Mouse (Mus musculus): ENCODE results near the gene Cadm4. TPM values are rescaled to one million over a fixed set of nuclear protein-coding genes. Genes with fewer than 3 reads are reported as not detected.
"Not testable (repeated sequence)": the region's sequence is repeated elsewhere in the genome, so short reads cannot be mapped to it uniquely, and the experiment has no call there.

Cadm4 gene
- polyA plus RNA-seq, 1 experiment from 2014 or later: 5.0 TPM

GRCm38 (mm10) chr7:24472937-24473336 is 8.9 kb upstream of the Cadm4 start:
- Histone ChIP-seq H3K4me3 (no peak overlapping the region), H3K27me3 (replicated peaks; ENCODE audit: low read depth, poor library complexity, severe bottlenecking) (no peaks in the 10 kb centered on the region; the same call in 1 of the 2 replicates), H3K9me3 (peaks cover 5% of the 10 kb centered on the region; the same call in 1 of the 2 replicates), H3K27ac (replicated peaks) (no peak overlapping the region), H3K4me1 (peaks cover 5% of the 10 kb centered on the region), H3K36me3 (replicated peaks) (no peaks in the 10 kb centered on the region)
- DNase-seq (ENCODE audit: low spot score): peak; percentile 50
- 75% methylated on average over 7 of the region's 7 CpGs for WGBS

- Histone ChIP-seq H3K4me3 (no peak overlapping the region), H3K27ac (replicated peaks) (no peak overlapping the region)
- 52% methylated on average over 10 of the region's 10 CpGs for WGBS
Observed at GRCm38 (mm10) chr7:24473913-24474529, 7.8 kb upstream of the Cadm4 start.

GRCm38 (mm10) chr7:24474811-24475506 is 6.9 kb upstream of the Cadm4 start:
- Histone ChIP-seq H3K27ac (replicated peaks) (no peak overlapping the region; the same call in 1 of the 2 replicates), H3K9me3 (0 out of 2 replicates have a peak, but pooled peaks cover 2% of the 10 kb centered on the region), H3K36me3 (replicated peaks) (no peaks in the 10 kb centered on the region), H3K27me3 (replicated peaks; ENCODE audit: low read depth, poor library complexity, severe bottlenecking) (peaks cover 16% of the 10 kb centered on the region), H3K4me1 (peaks cover 5% of the 10 kb centered on the region), H3K4me3 (no peak overlapping the region)
- peak; percentile 44 for DNase-seq (ENCODE audit: low spot score)
- 28% methylated on average over 21 of the region's 21 CpGs for WGBS

More at GRCm38 (mm10) chr7:24473913-24474529, 7.8 kb upstream of the Cadm4 start:
- Histone ChIP-seq H3K9me3 (peaks cover 5% of the 10 kb centered on the region; the same call in 1 of the 2 replicates), H3K4me1 (peaks cover 5% of the 10 kb centered on the region), H3K27me3 (replicated peaks; ENCODE audit: low read depth, poor library complexity, severe bottlenecking) (peaks cover 6% of the 10 kb centered on the region), H3K36me3 (replicated peaks) (no peaks in the 10 kb centered on the region)
- peak; percentile 72 for DNase-seq (ENCODE audit: low spot score)

- Histone ChIP-seq H3K36me3 (replicated peaks) (no peaks in the 10 kb centered on the region), H3K4me3 (no peak overlapping the region), H3K27ac (replicated peaks) (no peak overlapping the region), H3K27me3 (replicated peaks; ENCODE audit: low read depth, poor library complexity, severe bottlenecking) (peaks cover 29% of the 10 kb centered on the region), H3K9me3 (no peaks in the 10 kb centered on the region), H3K4me1 (peaks cover 15% of the 10 kb centered on the region)
- DNase-seq (ENCODE audit: low spot score): no peak
- 79% methylated on average over 8 of the region's 8 CpGs for WGBS
Observed at GRCm38 (mm10) chr7:24476338-24476737, 5.5 kb upstream of the Cadm4 start.

GRCm38 (mm10) chr7:24476856-24477255 is 5.0 kb upstream of the Cadm4 start:
- H3K4me3 ChIP-seq: no peak overlapping the region
- H3K9me3 ChIP-seq: no peaks in the 10 kb centered on the region
- DNase-seq (ENCODE audit: low spot score): no peak
- no peak overlapping the region for H3K27ac ChIP-seq (replicated peaks)
- H3K27me3 ChIP-seq (replicated peaks; ENCODE audit: low read depth, poor library complexity, severe bottlenecking): peaks cover 35% of the 10 kb centered on the region
- H3K36me3 ChIP-seq (replicated peaks): no peaks in the 10 kb centered on the region
- 85% methylated on average over 7 of the region's 7 CpGs for WGBS
- H3K4me1 ChIP-seq: peaks cover 19% of the 10 kb centered on the region

- DNase-seq (ENCODE audit: low spot score): no peak
- H3K4me3 ChIP-seq: no peak overlapping the region
- H3K9me3 ChIP-seq: no peaks in the 10 kb centered on the region
- no peaks in the 10 kb centered on the region for H3K36me3 ChIP-seq (replicated peaks)
- WGBS: 89% methylated on average over 5 of the region's 5 CpGs
- peaks cover 55% of the 10 kb centered on the region for H3K27me3 ChIP-seq (replicated peaks; ENCODE audit: low read depth, poor library complexity, severe bottlenecking)
- peaks cover 30% of the 10 kb centered on the region for H3K4me1 ChIP-seq
- H3K27ac ChIP-seq (replicated peaks): no peak overlapping the region
Observed at GRCm38 (mm10) chr7:24478911-24479310, 2.9 kb upstream of the Cadm4 start.

GRCm38 (mm10) chr7:24479685-24480084 is 2.1 kb upstream of the Cadm4 start:
- Histone ChIP-seq H3K36me3 (replicated peaks) (no peaks in the 10 kb centered on the region), H3K27ac (replicated peaks) (no peak overlapping the region), H3K9me3 (no peaks in the 10 kb centered on the region), H3K4me1 (peaks cover 30% of the 10 kb centered on the region), H3K4me3 (no peak overlapping the region), H3K27me3 (replicated peaks; ENCODE audit: low read depth, poor library complexity, severe bottlenecking) (peaks cover 63% of the 10 kb centered on the region)
- DNase-seq (ENCODE audit: low spot score): no peak
- WGBS: 90% methylated on average over 2 of the region's 2 CpGs

GRCm38 (mm10) chr7:24480121-24480941 is 1.5 kb upstream of the Cadm4 start:
- peaks cover 69% of the 10 kb centered on the region for H3K27me3 ChIP-seq (replicated peaks; ENCODE audit: low read depth, poor library complexity, severe bottlenecking)
- 68% methylated on average over 18 of the region's 18 CpGs for WGBS

GRCm38 (mm10) chr7:24480986-24481473 is 793 bp upstream of the Cadm4 start:
- H3K27ac ChIP-seq (replicated peaks): peak overlapping the region; percentile 85

More at GRCm38 (mm10) chr7:24480121-24480941, 1.5 kb upstream of the Cadm4 start:
- H3K9me3 ChIP-seq: no peaks in the 10 kb centered on the region
- H3K4me3 ChIP-seq: peak overlapping the region; percentile 83; the same call in 1 of the 2 replicates
- no peak overlapping the region for H3K27ac ChIP-seq (replicated peaks)
- peaks cover 26% of the 10 kb centered on the region for H3K4me1 ChIP-seq
- no peaks in the 10 kb centered on the region for H3K36me3 ChIP-seq (replicated peaks)
- DNase-seq (ENCODE audit: low spot score): no peak

GRCm38 (mm10) chr7:24482208-24483020 is 591 bp downstream of the Cadm4 start:
- Histone ChIP-seq H3K4me1 (peaks cover 45% of the 10 kb centered on the region), H3K9me3 (no peaks in the 10 kb centered on the region), H3K36me3 (replicated peaks) (no peaks in the 10 kb centered on the region), H3K27ac (replicated peaks) (peak overlapping the region; percentile 85), H3K27me3 (replicated peaks; ENCODE audit: low read depth, poor library complexity, severe bottlenecking) (peaks cover 83% of the 10 kb centered on the region), H3K4me3 (peak overlapping the region; percentile 83)
- no peak for DNase-seq (ENCODE audit: low spot score)
- 3% methylated on average over 35 of the region's 38 CpGs for WGBS

More at GRCm38 (mm10) chr7:24480986-24481473, 793 bp upstream of the Cadm4 start:
- Histone ChIP-seq H3K4me1 (peaks cover 31% of the 10 kb centered on the region), H3K9me3 (no peaks in the 10 kb centered on the region), H3K4me3 (peak overlapping the region; percentile 83), H3K27me3 (replicated peaks; ENCODE audit: low read depth, poor library complexity, severe bottlenecking) (peaks cover 76% of the 10 kb centered on the region), H3K36me3 (replicated peaks) (no peaks in the 10 kb centered on the region)
- 11% methylated on average over 14 of the region's 14 CpGs for WGBS
- no peak for DNase-seq (ENCODE audit: low spot score)

GRCm38 (mm10) chr7:24483291-24483690 is 1.5 kb downstream of the Cadm4 start:
- Histone ChIP-seq H3K4me1 (peaks cover 47% of the 10 kb centered on the region), H3K27me3 (replicated peaks; ENCODE audit: low read depth, poor library complexity, severe bottlenecking) (peaks cover 83% of the 10 kb centered on the region), H3K4me3 (peak overlapping the region; percentile 83; the same call in 1 of the 2 replicates)
- DNase-seq (ENCODE audit: low spot score); H3K27ac ChIP-seq (replicated peaks); H3K9me3 ChIP-seq; H3K36me3 ChIP-seq (replicated peaks): not testable (repeated sequence)
- 46% methylated on average over 6 of the region's 6 CpGs for WGBS

Data from embryonic facial prominence, embryonic 10.5 days (tissue).